Mouse (Mus musculus) T-cell, adult 2 months (primary cell): ENCODE measurements around the gene Brdt.

Experiments used
- DNase-seq: peaks from one replicate; pipeline ENCODE4 v3.0.0; 2022; ENCODE audit warnings: low spot score

Brdt gene

DNA sequence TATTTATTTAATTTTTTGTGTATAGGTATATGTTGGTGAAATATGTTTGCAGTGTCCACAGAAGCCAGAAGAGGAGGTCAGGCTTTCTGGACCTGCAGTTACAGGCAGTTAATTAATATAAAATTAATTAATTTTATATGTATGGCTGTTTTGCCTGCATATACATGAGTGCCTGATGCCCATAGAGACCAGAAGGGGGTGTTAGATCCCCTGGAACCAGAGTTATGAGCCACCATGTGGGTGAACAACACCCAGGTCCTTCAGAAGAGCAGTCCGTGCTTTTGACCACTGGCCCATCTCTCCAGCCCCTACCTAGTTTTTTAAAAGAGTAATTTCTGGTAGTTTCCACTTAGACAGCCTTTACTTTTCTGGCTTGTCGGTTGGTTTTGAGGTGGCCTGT is 81.3 kb downstream of the Brdt start:
- DNase-seq, result no peak

DNA sequence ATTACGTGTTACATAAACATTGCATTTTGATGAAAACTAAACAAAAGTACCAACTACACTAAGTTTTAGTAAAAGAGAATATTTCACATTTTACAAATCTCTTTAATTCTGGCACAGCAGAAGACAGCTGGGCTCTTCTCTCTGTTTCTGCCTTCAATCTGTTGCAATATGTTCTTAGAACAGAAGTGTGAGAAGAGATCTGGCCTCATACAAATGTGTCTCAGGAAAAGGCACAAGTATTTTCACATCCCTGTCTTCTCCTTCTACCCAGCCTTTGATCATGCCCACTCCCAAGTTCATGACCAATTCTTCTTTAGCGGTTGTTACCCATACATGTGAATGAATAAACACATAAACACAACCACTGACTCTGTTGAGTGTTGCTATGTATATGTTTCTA is 84.1 kb downstream of the Brdt start:
- no peak for DNase-seq

DNA sequence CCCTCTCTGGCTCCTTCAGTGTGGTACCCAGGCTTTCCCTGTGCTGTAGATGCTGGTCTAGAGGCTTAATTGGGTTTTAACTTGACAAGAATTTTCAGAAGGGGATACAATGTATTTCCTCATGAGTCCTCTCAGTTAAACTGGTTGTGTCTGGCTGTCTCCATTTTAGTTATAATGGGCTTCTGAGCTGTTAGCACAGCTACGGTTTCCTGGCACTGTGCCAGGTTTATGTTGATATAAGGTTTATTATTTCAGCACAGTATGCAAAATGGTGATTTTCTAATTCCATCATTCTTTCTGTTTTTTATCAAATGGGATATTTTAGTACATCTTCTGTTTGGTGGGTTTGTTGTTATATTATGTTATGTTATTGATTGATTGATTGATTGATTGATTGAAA is 90.7 kb downstream of the Brdt start:
- no peak for DNase-seq

DNA sequence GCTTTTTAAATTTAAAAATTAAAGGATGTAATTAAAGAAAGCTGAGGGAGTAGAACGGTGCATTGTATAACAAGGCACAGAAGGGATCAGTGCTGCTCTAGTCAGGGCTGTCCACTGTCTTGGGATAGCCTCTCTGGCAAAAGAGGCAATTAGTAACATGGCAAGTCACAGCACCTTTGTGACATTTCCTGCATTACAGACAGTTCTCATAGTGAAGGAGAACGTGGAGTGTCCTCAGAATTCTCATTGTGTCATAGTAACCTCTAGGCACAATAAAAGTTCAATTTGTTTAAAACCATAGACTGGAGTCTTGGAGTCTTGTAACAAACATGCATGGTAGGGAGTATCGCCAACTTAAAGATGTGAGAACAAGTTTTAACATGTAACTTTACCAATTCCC is 100.3 kb downstream of the Brdt start, which contains the start of gene Lpcat2b:
Gene Lpcat2b (plus strand): TSS at position 301 of the 400 bp plus-strand sequence.
- DNase-seq, result no peak

DNA sequence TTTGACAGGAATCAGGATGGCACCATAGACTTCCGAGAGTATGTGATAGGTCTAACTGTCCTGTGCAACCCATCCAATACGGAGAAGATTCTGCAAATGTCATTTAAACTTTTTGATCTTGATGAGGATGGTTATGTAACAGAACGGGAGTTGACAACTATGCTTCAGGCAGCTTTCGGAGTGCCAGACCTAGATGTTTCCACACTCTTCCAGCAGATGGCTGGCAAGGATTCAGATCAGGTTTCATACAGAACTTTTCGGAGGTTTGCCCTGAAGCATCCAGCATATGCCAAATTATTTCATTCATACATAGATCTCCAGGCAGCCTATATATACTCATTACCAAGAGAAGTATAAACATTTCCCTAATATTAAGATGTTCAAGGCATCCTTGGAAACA is 103.0 kb downstream of the Brdt start:
- DNase-seq, result no peak

DNA sequence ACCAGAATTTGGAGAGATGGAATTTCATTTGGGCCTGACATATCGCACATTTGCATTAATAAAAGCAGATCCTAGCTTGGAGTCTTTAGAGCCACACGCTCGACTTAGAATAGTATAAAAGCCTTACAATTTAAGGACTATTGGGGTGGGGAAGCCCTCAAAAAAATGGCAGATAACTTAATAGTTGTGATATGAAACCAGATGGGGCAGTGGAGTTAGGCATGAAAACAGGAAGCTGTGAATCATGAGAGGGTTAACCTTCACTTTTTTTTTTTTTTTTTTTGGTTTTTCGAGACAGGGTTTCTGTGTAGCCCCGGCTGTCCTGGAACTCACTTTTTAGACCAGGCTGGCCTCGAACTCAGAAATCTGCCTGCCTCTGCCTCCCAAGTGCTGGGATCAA is 105.2 kb downstream of the Brdt start:
- no peak for DNase-seq
